Mouse (Mus musculus): Measurements from ENCODE around the gene Ager. TPM values are rescaled to one million over a fixed set of nuclear protein-coding genes. Genes with fewer than 3 reads are reported as not detected.

Gene Ager
- polyA plus RNA-seq (2014; fragmentation: Nextera tagmentation; extraction: Ambion mirVana) = 1.3 and 1.7 TPM in 2 replicates

DNA sequence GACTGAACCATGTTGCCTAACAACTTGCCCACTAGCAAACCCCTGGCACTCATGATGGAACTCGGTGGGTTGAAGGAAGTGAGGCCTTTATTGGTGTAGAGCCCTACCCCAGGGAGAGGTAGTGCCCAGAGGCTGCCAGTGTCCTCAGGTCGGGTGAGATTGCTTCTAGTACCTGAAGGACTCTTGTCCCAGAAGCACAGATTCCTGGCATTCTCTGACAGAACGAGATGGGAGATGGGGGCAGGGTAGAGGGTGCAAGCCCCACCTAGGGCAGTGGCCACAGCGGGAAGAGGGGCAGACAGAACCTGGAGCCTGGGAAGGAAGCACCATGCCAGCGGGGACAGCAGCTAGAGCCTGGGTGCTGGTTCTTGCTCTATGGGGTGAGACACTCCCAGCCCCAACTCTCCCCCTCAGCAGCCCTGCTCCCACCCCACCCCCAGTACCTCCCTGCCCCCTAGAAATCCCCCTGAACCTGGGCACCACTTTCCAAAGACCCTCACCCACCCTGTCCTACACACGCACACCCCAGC, at the start of gene Ager:
Ager (plus strand) TSS at position 297 of the 530 bp plus-strand sequence.
- Histone ChIP-seq H3K4me2 (no peak within 1 kb of the TSS; the same call in 1 of the 2 replicates), H3K4me3 (ENCODE audit: low read depth, low read length) (no peak within 1 kb of the TSS), H3K9me3 (ENCODE audit: control insufficient read depth, low read length) (no peaks in the 10 kb centered on the region), H3K27ac (ENCODE audit: low read depth, low read length) (peak within 1 kb of the TSS; percentile 19; the same call in 1 of the 2 replicates), H3K36me3 (ENCODE audit: control insufficient read depth, insufficient read depth, low read length) (peaks cover 15% of the 10 kb centered on the region), H3K4me1 (replicated peaks; ENCODE audit: control insufficient read depth, insufficient read depth, low read length) (peaks cover 44% of the 10 kb centered on the region), H3K27me3 (replicated peaks; ENCODE audit: control insufficient read depth, insufficient read depth, low read length) (no peaks in the 10 kb centered on the region), H3K9ac (ENCODE audit: low read depth, low read length) (peak within 1 kb of the TSS; percentile 40)
- DNase-seq (ENCODE audit: low spot score) = no peak
- no peak for ATAC-seq (replicated peaks; ENCODE audit: low FRiP score)
- WGBS = 15% methylated on average over 6 of the region's 6 CpGs

DNA sequence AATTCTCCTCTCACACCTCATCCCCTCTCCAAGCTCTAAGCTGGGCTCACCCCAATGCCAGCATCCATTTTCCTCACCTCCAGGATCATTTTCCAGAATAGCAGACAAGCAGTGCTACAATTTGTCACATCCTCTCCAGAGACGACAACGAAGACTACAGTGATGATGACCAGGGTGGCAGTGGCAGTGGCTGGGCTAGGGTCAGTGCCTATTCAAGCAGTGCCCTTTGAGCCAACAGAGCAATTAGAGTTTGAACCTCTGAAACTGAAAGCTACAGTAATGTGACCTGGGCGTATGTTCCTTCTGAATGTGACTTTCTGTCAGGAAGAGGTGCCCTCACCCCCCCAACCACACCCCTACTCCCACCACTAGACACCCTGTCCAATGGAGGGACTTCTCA, 48.5 kb upstream of the Ager start:
- H3K36me3 ChIP-seq (ENCODE audit: control insufficient read depth, insufficient read depth, low read length) = no peaks in the 10 kb centered on the region
- H3K27me3 ChIP-seq (replicated peaks; ENCODE audit: control insufficient read depth, insufficient read depth, low read length) = no peaks in the 10 kb centered on the region
- no peak overlapping the region for H3K4me3 ChIP-seq (ENCODE audit: low read depth, low read length)
- H3K9me3 ChIP-seq (ENCODE audit: control insufficient read depth, low read length) = no peaks in the 10 kb centered on the region
- ATAC-seq (replicated peaks; ENCODE audit: low FRiP score) = no peak
- no peak overlapping the region for H3K27ac ChIP-seq (ENCODE audit: low read depth, low read length)
- 88% methylated on average over 3 of the region's 3 CpGs for WGBS
- no peak overlapping the region for H3K4me2 ChIP-seq
- H3K9ac ChIP-seq (ENCODE audit: low read depth, low read length) = no peak overlapping the region
- no peaks in the 10 kb centered on the region for H3K4me1 ChIP-seq (replicated peaks; ENCODE audit: control insufficient read depth, insufficient read depth, low read length)
- DNase-seq (ENCODE audit: low spot score) = no peak

- WGBS = 74% methylated on average over 2 of the region's 2 CpGs
- ATAC-seq (replicated peaks; ENCODE audit: low FRiP score) (no peak), DNase-seq (ENCODE audit: low spot score) (no peak)
- Histone ChIP-seq H3K27ac (ENCODE audit: low read depth, low read length) (no peak overlapping the region), H3K4me1 (replicated peaks; ENCODE audit: control insufficient read depth, insufficient read depth, low read length) (no peaks in the 10 kb centered on the region), H3K36me3 (ENCODE audit: control insufficient read depth, insufficient read depth, low read length) (no peaks in the 10 kb centered on the region), H3K9me3 (ENCODE audit: control insufficient read depth, low read length) (no peaks in the 10 kb centered on the region), H3K4me3 (ENCODE audit: low read depth, low read length) (no peak overlapping the region), H3K27me3 (replicated peaks; ENCODE audit: control insufficient read depth, insufficient read depth, low read length) (no peaks in the 10 kb centered on the region), H3K4me2 (no peak overlapping the region), H3K9ac (ENCODE audit: low read depth, low read length) (no peak overlapping the region)
These were observed 47.8 kb upstream of the Ager start for GRCm38 (mm10) chr17:34549843-34550242.

GRCm38 (mm10) chr17:34555483-34555882, 42.2 kb upstream of the Ager start:
- no peaks in the 10 kb centered on the region for H3K4me1 ChIP-seq (replicated peaks; ENCODE audit: control insufficient read depth, insufficient read depth, low read length)
- H3K4me3 ChIP-seq (ENCODE audit: low read depth, low read length) = no peak overlapping the region
- no peaks in the 10 kb centered on the region for H3K36me3 ChIP-seq (ENCODE audit: control insufficient read depth, insufficient read depth, low read length)
- H3K27me3 ChIP-seq (replicated peaks; ENCODE audit: control insufficient read depth, insufficient read depth, low read length) = no peaks in the 10 kb centered on the region
- WGBS = 20% methylated on average over 5 of the region's 5 CpGs
- no peak overlapping the region for H3K9ac ChIP-seq (ENCODE audit: low read depth, low read length)
- no peak for ATAC-seq (replicated peaks; ENCODE audit: low FRiP score)
- no peaks in the 10 kb centered on the region for H3K9me3 ChIP-seq (ENCODE audit: control insufficient read depth, low read length)
- no peak overlapping the region for H3K4me2 ChIP-seq
- no peak overlapping the region for H3K27ac ChIP-seq (ENCODE audit: low read depth, low read length)
- DNase-seq (ENCODE audit: low spot score) = peak; percentile 69

DNA sequence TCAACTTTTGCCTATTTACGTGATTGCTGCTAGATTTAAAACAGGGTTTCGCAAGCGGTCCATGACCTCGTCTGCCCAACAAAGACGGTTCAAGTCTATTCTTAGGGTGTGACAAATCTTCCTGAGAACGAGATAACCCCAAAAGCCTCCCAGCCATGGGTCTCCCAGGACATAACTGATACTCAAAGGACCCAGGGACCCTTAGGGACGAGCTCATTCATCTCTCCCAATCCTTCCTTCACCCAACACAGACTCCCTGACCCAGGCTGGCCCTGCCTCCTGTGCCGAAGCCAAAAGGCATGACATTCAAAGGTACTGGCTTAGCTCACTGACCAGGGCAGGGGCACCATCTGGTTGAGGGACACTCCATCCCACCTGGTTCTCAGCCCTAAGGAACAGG, 41.3 kb upstream of the Ager start:
- no peak overlapping the region for H3K4me3 ChIP-seq (ENCODE audit: low read depth, low read length)
- 71% methylated on average over 8 of the region's 8 CpGs for WGBS
- no peaks in the 10 kb centered on the region for H3K36me3 ChIP-seq (ENCODE audit: control insufficient read depth, insufficient read depth, low read length)
- DNase-seq (ENCODE audit: low spot score) (no peak), ATAC-seq (replicated peaks; ENCODE audit: low FRiP score) (no peak)
- H3K9me3 ChIP-seq (ENCODE audit: control insufficient read depth, low read length) = no peaks in the 10 kb centered on the region
- H3K9ac ChIP-seq (ENCODE audit: low read depth, low read length) = no peak overlapping the region
- no peaks in the 10 kb centered on the region for H3K4me1 ChIP-seq (replicated peaks; ENCODE audit: control insufficient read depth, insufficient read depth, low read length)
- no peak overlapping the region for H3K4me2 ChIP-seq
- no peaks in the 10 kb centered on the region for H3K27me3 ChIP-seq (replicated peaks; ENCODE audit: control insufficient read depth, insufficient read depth, low read length)
- no peak overlapping the region for H3K27ac ChIP-seq (ENCODE audit: low read depth, low read length)

DNA sequence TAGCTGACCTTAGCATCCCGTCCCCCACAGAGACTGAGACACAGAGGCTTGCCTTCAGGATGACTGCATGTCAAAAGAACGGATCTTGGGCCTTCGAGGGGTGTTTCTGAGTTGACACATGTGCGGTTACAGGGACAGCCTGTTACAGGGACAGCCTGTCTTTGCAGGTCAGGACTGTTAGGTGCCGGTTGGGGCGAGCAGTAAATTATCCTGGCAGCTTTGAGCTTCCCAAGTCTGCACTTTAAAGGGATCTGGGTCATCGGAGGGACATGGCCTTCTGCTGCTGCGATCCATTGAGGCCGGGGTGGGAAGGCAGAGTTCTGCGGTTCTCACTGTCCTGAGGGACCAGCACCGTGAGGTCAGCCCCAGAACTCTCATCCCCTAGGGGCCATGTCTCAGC, 40.3 kb upstream of the Ager start:
- 69% methylated on average over 11 of the region's 11 CpGs for WGBS
- Histone ChIP-seq H3K9me3 (ENCODE audit: control insufficient read depth, low read length) (no peaks in the 10 kb centered on the region), H3K9ac (ENCODE audit: low read depth, low read length) (no peak overlapping the region), H3K27me3 (replicated peaks; ENCODE audit: control insufficient read depth, insufficient read depth, low read length) (no peaks in the 10 kb centered on the region), H3K4me2 (no peak overlapping the region), H3K4me3 (ENCODE audit: low read depth, low read length) (no peak overlapping the region), H3K27ac (ENCODE audit: low read depth, low read length) (no peak overlapping the region), H3K36me3 (ENCODE audit: control insufficient read depth, insufficient read depth, low read length) (no peaks in the 10 kb centered on the region), H3K4me1 (replicated peaks; ENCODE audit: control insufficient read depth, insufficient read depth, low read length) (no peaks in the 10 kb centered on the region)
- DNase-seq (ENCODE audit: low spot score) (no peak), ATAC-seq (replicated peaks; ENCODE audit: low FRiP score) (no peak)

- ATAC-seq (replicated peaks; ENCODE audit: low FRiP score) (no peak), DNase-seq (ENCODE audit: low spot score) (no peak)
- H3K4me2 ChIP-seq = no peak overlapping the region
- no peak overlapping the region for H3K9ac ChIP-seq (ENCODE audit: low read depth, low read length)
- no peaks in the 10 kb centered on the region for H3K9me3 ChIP-seq (ENCODE audit: control insufficient read depth, low read length)
- 79% methylated on average over 7 of the region's 7 CpGs for WGBS
- H3K4me3 ChIP-seq (ENCODE audit: low read depth, low read length) = no peak overlapping the region
- H3K4me1 ChIP-seq (replicated peaks; ENCODE audit: control insufficient read depth, insufficient read depth, low read length) = peaks cover 2% of the 10 kb centered on the region
- no peaks in the 10 kb centered on the region for H3K36me3 ChIP-seq (ENCODE audit: control insufficient read depth, insufficient read depth, low read length)
- H3K27me3 ChIP-seq (replicated peaks; ENCODE audit: control insufficient read depth, insufficient read depth, low read length) = no peaks in the 10 kb centered on the region
- H3K27ac ChIP-seq (ENCODE audit: low read depth, low read length) = no peak overlapping the region
These were observed 38.5 kb upstream of the Ager start for GRCm38 (mm10) chr17:34559116-34559515.

DNA sequence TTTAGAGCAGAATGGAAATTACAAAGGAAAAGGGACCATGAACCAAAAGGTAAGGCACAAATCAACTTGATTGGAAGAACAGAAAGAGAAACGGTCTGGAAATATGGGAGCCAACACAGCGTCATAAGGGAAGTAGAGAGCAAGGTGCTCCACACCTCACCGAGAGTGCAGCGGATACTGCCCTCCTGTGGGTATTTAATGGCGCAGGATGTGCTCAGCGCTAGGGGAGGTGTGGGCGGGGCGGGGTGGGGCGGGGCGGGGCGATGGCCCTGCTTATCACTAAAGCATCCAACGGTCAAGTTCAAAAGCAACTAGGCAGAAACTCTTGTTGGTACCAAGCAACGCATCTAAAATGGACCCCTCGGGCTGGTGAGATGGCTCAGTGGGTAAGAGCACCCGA, 37.8 kb upstream of the Ager start:
- H3K4me2 ChIP-seq = no peak overlapping the region
- no peak; the same call in 1 of the 2 replicates for ATAC-seq (replicated peaks; ENCODE audit: low FRiP score)
- no peak overlapping the region for H3K9ac ChIP-seq (ENCODE audit: low read depth, low read length)
- peaks cover 6% of the 10 kb centered on the region for H3K4me1 ChIP-seq (replicated peaks; ENCODE audit: control insufficient read depth, insufficient read depth, low read length)
- no peak for DNase-seq (ENCODE audit: low spot score)
- no peak overlapping the region for H3K27ac ChIP-seq (ENCODE audit: low read depth, low read length)
- H3K9me3 ChIP-seq (ENCODE audit: control insufficient read depth, low read length) = no peaks in the 10 kb centered on the region
- H3K36me3 ChIP-seq (ENCODE audit: control insufficient read depth, insufficient read depth, low read length) = no peaks in the 10 kb centered on the region
- H3K4me3 ChIP-seq (ENCODE audit: low read depth, low read length) = no peak overlapping the region
- no peaks in the 10 kb centered on the region for H3K27me3 ChIP-seq (replicated peaks; ENCODE audit: control insufficient read depth, insufficient read depth, low read length)
- 21% methylated on average over 15 of the region's 15 CpGs for WGBS

- Histone ChIP-seq H3K27ac (ENCODE audit: low read depth, low read length) (no peak overlapping the region), H3K9ac (ENCODE audit: low read depth, low read length) (no peak overlapping the region), H3K4me1 (replicated peaks; ENCODE audit: control insufficient read depth, insufficient read depth, low read length) (peaks cover 6% of the 10 kb centered on the region), H3K9me3 (ENCODE audit: control insufficient read depth, low read length) (no peaks in the 10 kb centered on the region), H3K27me3 (replicated peaks; ENCODE audit: control insufficient read depth, insufficient read depth, low read length) (no peaks in the 10 kb centered on the region), H3K4me3 (ENCODE audit: low read depth, low read length) (no peak overlapping the region), H3K4me2 (no peak overlapping the region), H3K36me3 (ENCODE audit: control insufficient read depth, insufficient read depth, low read length) (no peaks in the 10 kb centered on the region)
- WGBS = 87% methylated on average over 6 of the region's 6 CpGs
- DNase-seq (ENCODE audit: low spot score) = no peak
- ATAC-seq (replicated peaks; ENCODE audit: low FRiP score) = no peak
These were observed 37.2 kb upstream of the Ager start for GRCm38 (mm10) chr17:34560438-34560837.

All from liver, embryonic 11.5 days (tissue).